Mouse (Mus musculus) MN1 (cell line): ENCODE results near the gene Gm20903.
"Not testable (repeated sequence)": the region's sequence is repeated elsewhere in the genome, so short reads cannot be mapped to it uniquely, and the experiment has no call there.

Source experiments
- DNase-seq: peaks from one replicate; pipeline ENCODE4 v3.0.0-alpha.2; 2016; ENCODE audit warnings: low spot score

Gene Gm20903

DNA sequence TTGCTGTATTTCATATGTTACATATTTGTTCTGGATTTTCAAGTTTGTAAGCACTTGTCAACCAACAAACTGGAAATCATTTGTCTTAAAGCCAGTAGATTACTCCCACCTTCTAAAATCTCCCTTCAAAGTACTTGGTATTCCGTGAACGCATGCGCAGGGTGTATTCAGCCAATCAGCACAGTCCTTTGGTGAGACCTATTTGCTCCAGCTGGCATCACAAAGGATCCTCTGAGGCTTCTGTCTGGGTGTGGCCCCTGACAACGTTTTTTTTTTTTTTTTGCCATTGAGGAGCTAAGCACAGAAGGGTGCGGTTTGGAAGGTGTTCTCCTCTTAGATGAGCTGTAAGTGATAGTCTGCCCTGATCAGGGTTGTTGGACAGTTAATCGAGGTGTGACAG is at the start of gene Gm20903:
Gm20903 (plus strand) TSS at position 301 of the 400 bp plus-strand sequence.
- DNase-seq: not testable (repeated sequence)
